Mouse (Mus musculus): ENCODE results near the gene Nkiras2. TPM values are rescaled to one million over a fixed set of nuclear protein-coding genes. Genes with fewer than 3 reads are reported as not detected.
A peak's percentile ranks its signal among the peaks of the same experiment; 100 is the strongest.
"Not testable (repeated sequence)": the region's sequence is repeated elsewhere in the genome, so short reads cannot be mapped to it uniquely, and the experiment has no call there.

The Nkiras2 gene
- polyA plus RNA-seq, 1 experiment, result 37.6 TPM

DNA sequence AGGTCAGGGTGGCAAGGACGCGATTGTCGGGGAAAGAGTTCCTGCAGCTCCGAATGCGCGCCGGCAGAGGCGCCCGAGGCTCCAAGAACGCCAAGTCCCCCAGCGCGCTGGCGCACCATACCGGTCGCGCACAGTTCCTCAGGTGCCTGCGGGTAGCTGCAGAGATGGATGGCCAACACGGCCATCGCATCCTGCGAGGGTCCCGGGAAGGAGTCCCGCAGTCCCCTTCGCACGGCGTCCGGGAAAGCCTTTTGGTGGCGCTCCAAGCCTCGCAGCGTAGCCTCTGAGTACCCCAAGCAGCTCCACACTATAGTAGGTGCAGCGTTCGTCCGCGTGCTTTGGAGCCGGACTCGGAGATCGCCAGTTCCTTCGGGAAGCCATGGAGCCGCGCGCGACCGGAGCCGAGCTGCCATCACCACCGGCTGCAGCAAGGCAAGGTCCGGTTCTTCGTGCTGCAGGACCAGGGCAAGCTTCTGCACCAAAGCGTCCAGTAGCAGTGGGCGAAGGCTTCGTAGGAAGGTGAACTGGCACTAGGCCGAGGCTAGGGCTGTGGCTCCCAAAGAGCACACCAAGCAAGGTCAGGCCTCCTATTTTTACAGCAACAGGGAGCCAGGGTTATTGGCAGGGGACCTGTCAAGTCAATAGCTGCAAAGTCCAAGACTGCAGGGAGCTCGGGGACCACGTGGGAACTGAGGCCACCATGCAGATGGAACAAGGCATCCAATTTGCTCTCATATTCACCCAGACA lies 21.3 kb downstream of the Nkiras2 start:
- Histone ChIP-seq H3K27ac (replicated peaks; ENCODE audit: low read depth, low read length) (no peak overlapping the region), H3K4me3 (ENCODE audit: insufficient read depth, low read depth, low read length) (peak overlapping the region; percentile 37), H3K4me1 (ENCODE audit: control insufficient read depth, insufficient read depth, insufficient read length, low read length) (no peaks in the 10 kb centered on the region)

DNA sequence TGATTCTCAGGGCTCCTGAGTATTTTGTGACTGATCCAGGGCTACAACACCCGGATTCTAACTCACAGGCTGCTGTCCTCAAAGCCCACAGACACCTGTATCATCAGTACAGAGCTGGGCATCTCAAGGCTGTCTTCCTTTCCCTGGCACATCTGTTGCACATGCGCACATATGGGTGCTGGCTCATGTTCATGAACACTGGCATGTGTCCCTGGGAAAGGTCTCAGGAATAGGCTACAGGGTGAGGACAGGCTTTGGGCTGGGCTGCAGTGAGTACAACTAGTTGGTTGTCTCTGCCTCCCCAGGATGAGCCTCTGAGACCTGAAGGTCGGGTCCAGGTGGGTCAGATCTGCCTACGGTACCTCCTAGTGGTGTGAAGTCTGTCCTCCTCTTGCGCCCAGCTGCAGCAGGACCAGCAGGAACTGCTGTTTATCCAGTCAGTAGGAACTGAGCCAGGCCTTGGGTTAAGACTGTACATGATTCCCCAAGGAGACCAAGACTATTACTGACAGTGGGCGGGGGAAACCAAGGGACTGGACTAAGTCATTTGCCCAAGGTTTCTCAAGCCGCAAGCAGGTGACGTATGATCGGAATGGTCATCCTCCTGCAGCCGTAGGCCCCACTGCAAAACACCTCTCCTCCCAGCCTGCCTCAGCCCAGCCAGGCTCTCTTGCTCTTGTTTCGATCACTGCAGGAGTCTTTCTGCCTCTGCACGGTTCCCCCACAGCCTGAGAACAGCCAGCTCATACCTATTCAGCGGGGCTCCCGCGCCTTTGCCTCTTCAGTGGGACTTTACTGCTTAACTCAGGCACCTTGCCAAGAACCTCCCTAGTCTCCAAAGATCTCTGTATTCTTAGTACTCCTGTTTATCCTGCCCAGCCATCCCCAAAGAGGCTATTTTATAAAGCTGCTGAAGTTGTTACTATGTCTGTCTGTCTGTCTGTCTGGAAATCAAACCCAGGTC lies 24.9 kb downstream of the Nkiras2 start:
- no peaks in the 10 kb centered on the region for H3K4me1 ChIP-seq (ENCODE audit: control insufficient read depth, insufficient read depth, insufficient read length, low read length)
- H3K4me3 ChIP-seq (ENCODE audit: insufficient read depth, low read depth, low read length), result no peak overlapping the region
- no peak overlapping the region for H3K27ac ChIP-seq (replicated peaks; ENCODE audit: low read depth, low read length)

DNA sequence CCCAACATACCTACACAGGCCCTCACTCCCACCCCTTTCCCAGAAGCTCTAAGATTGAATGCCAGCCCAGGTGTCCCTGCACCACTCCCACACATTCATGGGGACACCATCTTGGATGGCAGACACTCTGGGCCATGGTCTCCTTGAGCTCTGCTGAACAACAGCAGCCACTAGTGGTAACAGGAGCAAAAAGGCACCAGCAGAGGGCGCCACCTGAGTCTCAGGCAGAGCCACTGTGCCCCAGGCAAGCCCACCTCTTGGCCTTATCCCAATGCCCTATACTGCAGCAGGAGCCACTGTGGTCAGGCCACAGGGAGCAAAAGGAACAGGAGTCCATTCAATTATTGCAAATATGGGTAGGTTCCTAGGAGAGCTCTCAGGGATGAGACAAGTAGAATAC lies 27.2 kb downstream of the Nkiras2 start:
- H3K27ac ChIP-seq (replicated peaks; ENCODE audit: low read depth, low read length), result no peak overlapping the region
- H3K4me3 ChIP-seq (ENCODE audit: insufficient read depth, low read depth, low read length), result no peak overlapping the region
- H3K4me1 ChIP-seq (ENCODE audit: control insufficient read depth, insufficient read depth, insufficient read length, low read length), result no peaks in the 10 kb centered on the region

DNA sequence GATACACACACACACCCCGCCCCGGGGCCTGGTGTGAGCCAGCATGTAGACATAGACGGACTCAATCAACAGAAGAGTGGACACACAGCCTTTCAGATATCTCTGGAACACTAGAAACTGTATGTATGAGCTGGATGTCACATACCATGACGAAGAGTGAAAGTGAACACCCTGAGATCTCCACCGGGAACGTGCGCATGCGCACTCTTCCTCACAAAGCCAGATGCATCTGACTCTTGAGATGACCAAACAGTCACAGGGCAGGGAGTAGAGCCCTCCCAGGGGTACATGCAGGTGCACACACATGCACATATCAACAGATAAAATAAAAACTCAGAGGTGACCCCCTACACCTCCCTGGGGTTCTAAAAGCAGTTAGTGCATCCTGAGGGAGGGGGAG lies 29.4 kb downstream of the Nkiras2 start:
- Histone ChIP-seq H3K4me1 (ENCODE audit: control insufficient read depth, insufficient read depth, insufficient read length, low read length) (no peaks in the 10 kb centered on the region), H3K27ac (replicated peaks; ENCODE audit: low read depth, low read length) (no peak overlapping the region), H3K4me3 (ENCODE audit: insufficient read depth, low read depth, low read length) (no peak overlapping the region)

DNA sequence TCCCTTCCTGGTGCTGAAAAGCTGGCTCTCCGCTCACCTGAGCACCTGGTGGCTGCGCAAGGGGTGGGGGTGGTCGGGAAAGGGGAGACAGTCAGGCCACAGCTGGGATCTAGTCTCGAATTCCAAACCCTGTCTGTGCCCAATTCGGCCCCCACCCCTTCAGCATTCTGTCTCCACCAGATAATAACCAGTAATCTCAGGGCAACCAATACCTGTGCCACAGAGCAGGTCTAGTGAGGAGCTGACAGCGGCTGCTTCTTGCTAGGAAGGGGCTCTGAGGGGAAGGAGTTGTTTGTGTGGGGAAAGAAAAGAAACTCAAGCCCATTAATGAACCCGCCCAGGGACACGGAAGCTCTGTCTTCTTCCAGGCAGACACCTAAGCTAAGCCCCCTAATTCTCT lies 32.2 kb downstream of the Nkiras2 start:
- Histone ChIP-seq H3K27ac (replicated peaks; ENCODE audit: low read depth, low read length) (no peak overlapping the region), H3K4me1 (ENCODE audit: control insufficient read depth, insufficient read depth, insufficient read length, low read length) (no peaks in the 10 kb centered on the region), H3K4me3 (ENCODE audit: insufficient read depth, low read depth, low read length) (no peak overlapping the region)

DNA sequence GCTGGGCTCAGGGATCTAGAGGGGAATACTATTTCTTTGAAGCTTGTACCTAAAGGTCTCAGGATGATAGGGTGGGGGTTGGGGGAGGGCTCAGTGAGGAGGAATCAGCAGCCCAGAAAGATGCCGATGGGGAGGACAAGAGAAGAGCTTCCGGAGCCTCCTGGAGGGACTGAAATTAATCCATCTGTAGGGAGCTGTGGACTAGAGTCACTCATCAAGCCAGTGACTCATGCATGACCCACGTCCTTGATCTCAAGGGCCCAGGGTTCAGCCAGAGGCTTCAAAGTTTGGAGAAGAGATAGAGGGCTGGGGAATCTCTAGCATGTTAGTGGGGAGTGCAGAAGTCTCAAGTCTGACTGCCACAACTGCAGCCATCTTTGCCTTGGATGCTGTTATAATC lies 32.7 kb downstream of the Nkiras2 start:
- no peaks in the 10 kb centered on the region for H3K4me1 ChIP-seq (ENCODE audit: control insufficient read depth, insufficient read depth, insufficient read length, low read length)

DNA sequence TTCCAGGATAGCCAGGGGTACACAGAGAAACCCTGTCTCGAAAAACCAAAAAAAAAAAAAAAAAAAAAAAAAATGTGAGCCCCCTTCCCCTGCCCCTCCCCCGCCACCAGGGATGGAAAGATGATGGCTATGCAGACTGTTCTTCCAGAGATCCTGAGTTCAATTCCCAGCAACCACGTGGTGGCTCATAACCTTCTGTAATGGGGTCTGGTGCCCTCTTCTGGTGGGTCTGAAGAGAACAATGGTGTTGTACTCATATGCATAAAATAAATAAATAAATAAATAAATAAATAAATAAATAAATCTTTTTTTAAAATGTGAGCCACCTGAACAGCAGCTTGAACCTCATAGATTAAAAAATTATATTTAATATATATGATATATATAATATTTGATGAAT lies 36.5 kb downstream of the Nkiras2 start:
- H3K27ac ChIP-seq (replicated peaks; ENCODE audit: low read depth, low read length); H3K4me1 ChIP-seq (ENCODE audit: control insufficient read depth, insufficient read depth, insufficient read length, low read length); H3K4me3 ChIP-seq (ENCODE audit: insufficient read depth, low read depth, low read length): not testable (repeated sequence)

More for the DNA sequence above, 32.7 kb downstream of the Nkiras2 start:
- no peak overlapping the region for H3K4me3 ChIP-seq (ENCODE audit: insufficient read depth, low read depth, low read length)
- no peak overlapping the region for H3K27ac ChIP-seq (replicated peaks; ENCODE audit: low read depth, low read length)

DNA sequence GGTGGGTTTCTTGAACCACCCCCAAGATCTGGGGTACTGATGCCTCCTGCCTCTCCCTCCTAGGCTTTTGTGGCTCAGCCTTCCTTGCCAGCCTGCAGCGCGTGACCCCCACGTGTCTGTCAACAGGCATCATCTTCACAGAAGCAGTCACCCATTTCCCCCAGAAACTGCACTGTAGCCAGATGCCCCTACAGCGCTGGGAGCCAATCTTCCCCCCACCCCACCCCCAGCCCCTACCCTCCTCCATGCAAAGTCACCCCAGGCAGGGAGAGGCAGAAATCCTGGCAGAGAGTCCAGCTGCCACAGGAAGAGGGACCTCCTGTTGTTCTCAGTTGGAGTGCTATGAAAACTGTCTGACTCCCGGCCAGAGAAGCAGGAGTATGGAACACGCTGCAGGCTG lies 37.4 kb downstream of the Nkiras2 start:
- Histone ChIP-seq H3K4me1 (ENCODE audit: control insufficient read depth, insufficient read depth, insufficient read length, low read length) (no peaks in the 10 kb centered on the region), H3K4me3 (ENCODE audit: insufficient read depth, low read depth, low read length) (no peak overlapping the region), H3K27ac (replicated peaks; ENCODE audit: low read depth, low read length) (no peak overlapping the region)

DNA sequence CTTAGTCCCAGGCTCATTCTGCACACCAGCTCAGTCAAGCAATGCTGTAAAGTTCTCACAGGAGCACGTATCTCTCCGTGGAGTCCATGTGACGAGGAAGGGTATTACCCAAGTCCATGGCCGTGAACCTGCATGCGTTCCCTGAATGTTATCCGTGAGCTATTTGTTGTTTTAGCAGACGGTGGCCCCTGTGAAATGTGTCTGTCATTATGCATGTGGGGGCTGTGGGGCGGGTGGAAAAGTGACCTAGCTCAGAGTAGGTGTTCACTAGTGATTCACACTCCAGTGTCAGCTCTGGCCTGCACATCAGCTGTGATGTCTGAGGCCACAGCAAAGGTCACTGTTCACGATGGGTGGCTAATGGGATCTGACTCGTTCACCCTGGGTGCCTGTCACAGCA lies 40.8 kb downstream of the Nkiras2 start:
- H3K4me3 ChIP-seq (ENCODE audit: insufficient read depth, low read depth, low read length), result no peak overlapping the region
- H3K4me1 ChIP-seq (ENCODE audit: control insufficient read depth, insufficient read depth, insufficient read length, low read length), result no peaks in the 10 kb centered on the region
- H3K27ac ChIP-seq (replicated peaks; ENCODE audit: low read depth, low read length), result no peak overlapping the region

DNA sequence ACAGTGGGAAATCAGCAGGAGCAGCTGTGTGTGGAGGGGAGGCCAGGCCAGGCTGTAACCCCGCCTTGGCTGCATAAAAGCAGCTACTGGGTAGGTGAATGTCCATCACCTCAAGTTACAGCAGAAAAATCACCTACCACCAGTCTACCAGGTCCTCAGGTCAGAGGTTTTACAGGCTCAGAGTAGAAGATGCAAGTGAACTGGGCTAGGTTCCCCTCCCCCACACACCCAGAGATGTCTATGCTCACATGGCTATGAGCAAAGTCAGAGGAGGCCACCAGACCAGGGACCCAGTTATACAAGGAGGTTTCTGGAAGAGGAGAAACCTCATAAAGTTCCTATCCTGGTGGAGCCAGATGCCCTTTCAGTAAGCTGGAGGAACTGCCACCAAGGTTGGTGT lies 52.0 kb downstream of the Nkiras2 start:
- H3K4me1 ChIP-seq (ENCODE audit: control insufficient read depth, insufficient read depth, insufficient read length, low read length), result no peaks in the 10 kb centered on the region
- H3K4me3 ChIP-seq (ENCODE audit: insufficient read depth, low read depth, low read length), result no peak overlapping the region
- H3K27ac ChIP-seq (replicated peaks; ENCODE audit: low read depth, low read length), result no peak overlapping the region

DNA sequence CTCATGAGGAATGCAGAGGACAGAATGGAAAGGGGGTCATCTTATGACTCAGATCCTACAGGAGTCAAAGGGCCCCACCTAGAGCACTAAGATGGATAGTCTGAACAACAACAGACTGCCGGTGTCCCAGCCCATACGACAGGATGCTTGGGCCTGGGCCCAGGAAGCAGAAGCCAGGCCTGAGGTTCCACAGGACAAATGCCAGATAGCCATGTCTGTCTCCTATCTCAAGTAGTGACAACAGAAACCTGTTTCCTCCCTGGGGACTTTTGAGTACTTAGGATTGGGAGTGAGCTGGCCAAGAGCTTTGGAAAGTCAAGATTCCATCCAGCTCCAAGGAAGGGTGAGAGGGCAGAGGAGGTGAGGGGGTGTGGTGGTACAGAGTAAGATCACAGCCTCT lies 52.9 kb downstream of the Nkiras2 start:
- no peak overlapping the region for H3K27ac ChIP-seq (replicated peaks; ENCODE audit: low read depth, low read length)
- H3K4me1 ChIP-seq (ENCODE audit: control insufficient read depth, insufficient read depth, insufficient read length, low read length), result no peaks in the 10 kb centered on the region
- H3K4me3 ChIP-seq (ENCODE audit: insufficient read depth, low read depth, low read length), result no peak overlapping the region

DNA sequence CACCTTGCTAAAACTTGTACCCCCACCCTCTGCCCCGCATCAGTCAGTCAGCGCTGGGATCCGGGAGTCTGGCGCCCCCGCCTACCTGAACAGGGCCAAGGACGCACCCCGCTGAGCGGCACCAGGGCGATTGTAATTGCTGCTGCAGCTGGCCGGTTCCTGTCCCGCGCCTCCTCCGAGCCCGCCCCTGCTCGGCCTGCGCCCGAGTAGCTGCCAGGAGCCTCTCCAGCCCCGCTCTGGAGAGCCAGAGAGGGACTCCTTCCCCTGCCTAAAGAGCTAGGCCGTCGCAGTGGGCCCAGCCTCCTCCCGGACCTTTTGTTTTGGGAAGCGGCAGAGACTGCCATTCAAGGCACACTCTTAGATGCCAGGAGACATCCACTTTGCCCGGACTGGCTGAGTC lies 54.1 kb downstream of the Nkiras2 start:
- Histone ChIP-seq H3K4me3 (ENCODE audit: insufficient read depth, low read depth, low read length) (no peak overlapping the region; the same call in 1 of the 2 replicates), H3K4me1 (ENCODE audit: control insufficient read depth, insufficient read depth, insufficient read length, low read length) (no peaks in the 10 kb centered on the region), H3K27ac (replicated peaks; ENCODE audit: low read depth, low read length) (no peak overlapping the region)

Other genes with a start within 250 kb of the Nkiras2 start
- 24.9 and 31.0 TPM in 2 replicates for gene Jup, start 221.5 kb upstream of the Nkiras2 start, polyA plus RNA-seq (2012; ENCODE audit: insufficient read depth, insufficient read length, missing spikeins)
- gene P3h4, start 204.4 kb upstream of the Nkiras2 start, polyA plus RNA-seq (2012; ENCODE audit: insufficient read depth, insufficient read length, missing spikeins), result 5.7 and 9.8 TPM in 2 replicates
- gene Fkbp10, start 203.5 kb upstream of the Nkiras2 start, polyA plus RNA-seq (2012; ENCODE audit: insufficient read depth, insufficient read length, missing spikeins), result 1.7 and 3.3 TPM in 2 replicates
- 14.7 and 16.3 TPM in 2 replicates for gene Nt5c3b, start 177.4 kb upstream of the Nkiras2 start, polyA plus RNA-seq (2012; ENCODE audit: insufficient read depth, insufficient read length, missing spikeins)
- gene Klhl10, start 177.3 kb upstream of the Nkiras2 start, polyA plus RNA-seq (2012; ENCODE audit: insufficient read depth, insufficient read length, missing spikeins), result not detected in 2 replicates
- gene Klhl11, start 146.5 kb upstream of the Nkiras2 start, polyA plus RNA-seq (2012; ENCODE audit: insufficient read depth, insufficient read length, missing spikeins), result 2.5 and 3.4 TPM in 2 replicates
- gene Acly, start 91.2 kb upstream of the Nkiras2 start, polyA plus RNA-seq (2012; ENCODE audit: insufficient read depth, insufficient read length, missing spikeins), result 2,639 and 2,906 TPM in 2 replicates
- gene Ttc25, start 73.6 kb upstream of the Nkiras2 start, polyA plus RNA-seq (2012; ENCODE audit: insufficient read depth, insufficient read length, missing spikeins), result 28.0 and 35.4 TPM in 2 replicates
- 7.7 and 8.4 TPM in 2 replicates for gene Cnp, start 44.3 kb upstream of the Nkiras2 start, polyA plus RNA-seq (2012; ENCODE audit: insufficient read depth, insufficient read length, missing spikeins)
- 246 and 295 TPM in 2 replicates for gene Dnajc7, start 924 bp downstream of the Nkiras2 start, polyA plus RNA-seq (2012; ENCODE audit: insufficient read depth, insufficient read length, missing spikeins)
- gene Zfp385c, start 73.2 kb downstream of the Nkiras2 start, polyA plus RNA-seq (2012; ENCODE audit: insufficient read depth, insufficient read length, missing spikeins), result not detected in 2 replicates
- 3.6 and 6.4 TPM in 2 replicates for gene Dhx58, start 85.0 kb downstream of the Nkiras2 start, polyA plus RNA-seq (2012; ENCODE audit: insufficient read depth, insufficient read length, missing spikeins)
- gene Kat2a, start 93.2 kb downstream of the Nkiras2 start, polyA plus RNA-seq (2012; ENCODE audit: insufficient read depth, insufficient read length, missing spikeins), result 6.9 and 8.4 TPM in 2 replicates
- gene Hspb9, start 94.6 kb downstream of the Nkiras2 start, polyA plus RNA-seq (2012; ENCODE audit: insufficient read depth, insufficient read length, missing spikeins), result not detected in 2 replicates
- gene Rab5c, start 119.0 kb downstream of the Nkiras2 start, polyA plus RNA-seq (2012; ENCODE audit: insufficient read depth, insufficient read length, missing spikeins), result 148 and 163 TPM in 2 replicates
- gene Kcnh4, start 140.7 kb downstream of the Nkiras2 start, polyA plus RNA-seq (2012; ENCODE audit: insufficient read depth, insufficient read length, missing spikeins), result not detected in 2 replicates
- gene Hcrt, start 143.7 kb downstream of the Nkiras2 start, polyA plus RNA-seq (2012; ENCODE audit: insufficient read depth, insufficient read length, missing spikeins), result not detected in 2 replicates
- 9.4 and 11.1 TPM in 2 replicates for gene Ghdc, start 151.7 kb downstream of the Nkiras2 start, polyA plus RNA-seq (2012; ENCODE audit: insufficient read depth, insufficient read length, missing spikeins)
- 15.1 and 18.4 TPM in 2 replicates for gene Stat5b, start 231.5 kb downstream of the Nkiras2 start, polyA plus RNA-seq (2012; ENCODE audit: insufficient read depth, insufficient read length, missing spikeins)
- 18.9 and 34.2 TPM in 2 replicates for gene Stat5a, start 240.1 kb downstream of the Nkiras2 start, polyA plus RNA-seq (2012; ENCODE audit: insufficient read depth, insufficient read length, missing spikeins)